Comparison of ENCODE assay signal across 25 mouse cellular contexts in the genomic region with DNA sequence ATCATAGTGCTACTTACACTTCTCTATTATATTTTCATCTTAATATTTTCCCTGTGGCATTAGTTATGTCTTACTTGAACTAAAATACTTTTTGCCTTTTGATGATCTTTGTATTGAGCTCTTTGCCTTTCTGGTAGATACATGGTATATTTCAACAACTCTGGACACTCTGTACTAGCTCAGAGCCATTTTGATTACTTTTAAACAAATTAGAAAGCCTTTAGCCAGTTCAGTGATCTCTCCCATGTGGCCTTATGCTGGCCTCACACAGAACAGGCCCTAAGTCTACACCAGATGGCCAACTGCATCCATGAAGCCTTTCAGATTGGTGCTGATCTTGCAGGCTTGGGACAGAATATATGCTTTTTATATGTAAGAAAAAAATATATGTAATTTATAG. TPM values are rescaled to one million over a fixed set of nuclear protein-coding genes. Genes with fewer than 3 reads are reported as not detected.
DNase-seq lines count a peak whose midpoint lies in the region; ATAC-seq lines count a peak whose summit lies in the region.
"Had no signal": no experiment of that assay in that cellular context is flagged by ENCODE, and none has a peak within 500 bp of the region (broad histone marks: within the 10 kb centered on the region; RNA-seq: fewer than 3 reads in every experiment).

No protein-coding gene starts in this region.

- H3K27ac ChIP-seq in midbrain, embryonic 14.5 days (replicated peaks; ENCODE audit: low read depth, low read length) = no peak overlapping the region

- peaks cover 46% of the 10 kb centered on the region for H3K27me3 ChIP-seq in midbrain, embryonic 14.5 days (ENCODE audit: control insufficient read depth, insufficient read depth, low read length)
- H3K27me3 ChIP-seq: CH12.LX, Patski had no signal

- H3K9ac ChIP-seq in midbrain, embryonic 14.5 days (replicated peaks; ENCODE audit: low read length) = no peak overlapping the region

- H3K9me3 ChIP-seq in midbrain, embryonic 14.5 days (ENCODE audit: control insufficient read depth, low read length) = no peaks in the 10 kb centered on the region
- H3K9me3 ChIP-seq: G1E had no signal

- no peaks in the 10 kb centered on the region for H3K4me1 ChIP-seq in midbrain, embryonic 14.5 days (ENCODE audit: control insufficient read depth, insufficient read depth, low read length)

- ATAC-seq in midbrain, embryonic 14.5 days (ENCODE audit: low FRiP score, low TSS enrichment) = no peak
- ATAC-seq: activated CD4-positive, CD25-positive, alpha-beta regulatory T cell, adult 4 months; CD4-positive, CD25-positive, alpha-beta regulatory T cell, adult 4 months; Patski had no signal

- H3K4me3 ChIP-seq in midbrain, embryonic 14.5 days (replicated peaks; ENCODE audit: low read depth, low read length) = no peak overlapping the region

- DNase-seq in adrenal gland, adult (ENCODE audit: inconsistent age in 2 of 2, low spot score in 1 of 2) = peak; percentile 14 to 68
- no peak for DNase-seq in adrenal gland, postnatal 10 days
- DNase-seq in embryo, embryonic 10.5 days (ENCODE audit: low spot score) = peak; percentile 19
- no peak for DNase-seq in embryo, embryonic 11 days
- DNase-seq in A20 (ENCODE audit: low read depth, low spot score) (peak; percentile 71), MN1 (ENCODE audit: low spot score) (peak; percentile 26)
- DNase-seq in midbrain, embryonic 14.5 days = no peak
- no peak for DNase-seq in right cerebral cortex, postnatal 14 days
- DNase-seq: adrenal gland, adult 2 months; adrenal gland, adult 8-10 months; adrenal gland, postnatal 14 days; adrenal gland, postnatal 25 days; adrenal gland, postnatal 36 days; B cell, adult 2 months; cerebellum, adult 11 months; cerebellum, adult 11-12 months; cerebellum, adult 18-20 months; cerebellum, adult 2 months; cerebellum, adult 8-10 months; cerebellum, adult 9-10 months had no signal

- H3K36me3 ChIP-seq in midbrain, embryonic 14.5 days (ENCODE audit: control insufficient read depth, insufficient read depth, low read length) = no peaks in the 10 kb centered on the region

- H3K4me2 ChIP-seq in midbrain, embryonic 14.5 days (ENCODE audit: low read length) = no peak overlapping the region

RNA-seq across cellular contexts. Expression of gene Cdkn2c, which starts 13.7 kb away (rescaled TPM):
- 10 to 100 TPM; 59.4 to 77.7 TPM for total RNA-seq in adrenal gland, postnatal 10 days (2021)
- 1.4 and 3.0 TPM in 2 replicates for polyA plus RNA-seq in midbrain, embryonic 14.5 days (2014; fragmentation: Nextera tagmentation; extraction: Ambion mirVana)

RNA-seq across cellular contexts. Expression of gene Faf1, which starts 23.1 kb away (rescaled TPM):
- total RNA-seq in adrenal gland, postnatal 10 days (2021) = 10 to 100 TPM; 25.0 to 29.5 TPM
- polyA plus RNA-seq in midbrain, embryonic 14.5 days (2014; fragmentation: Nextera tagmentation; extraction: Ambion mirVana) = 40.9 and 48.4 TPM in 2 replicates

Comparison
In these comparisons a context has a peak if more than half of its experiments do, and no peak if none do; other contexts are left out.
1. DNase-seq: peak in adrenal gland, adult (2 of 2), embryo, embryonic 10.5 days (single experiment), A20 (single experiment) and MN1 (single experiment); none in adrenal gland, postnatal 10 days (single experiment), embryo, embryonic 11 days (single experiment), midbrain, embryonic 14.5 days (single experiment) and right cerebral cortex, postnatal 14 days (single experiment).